Mouse (Mus musculus) midbrain, embryonic 16.5 days (tissue): ENCODE data around the gene Gm21671. TPM values are rescaled to one million over a fixed set of nuclear protein-coding genes. Genes with fewer than 3 reads are reported as not detected.
"Not testable (repeated sequence)": the region's sequence is repeated elsewhere in the genome, so short reads cannot be mapped to it uniquely, and the experiment has no call there.

ENCODE experiments used
- ATAC-seq: fragments of 200-750 bp; cut with Nextera tagmentation; 2 replicates; pipeline ENCODE4 v1.8.0; 2017; ENCODE audit warnings: moderate TSS enrichment
- H3K27ac ChIP-seq: fragments of 300-500 bp; sonication (generic); 2 replicates; pipeline ENCODE4 v1.5.1; 2014; ENCODE audit warnings: mild to moderate bottlenecking, low read length, mixed read lengths
- H3K27me3 ChIP-seq: fragments of 300-500 bp; sonication (generic); 2 replicates; pipeline ENCODE4 v1.6.1; 2014; ENCODE audit warnings: low read depth, low read length, mixed read lengths; ENCODE audit not compliant: control insufficient read depth, insufficient read depth
- H3K36me3 ChIP-seq: fragments of 300-500 bp; sonication (generic); 2 replicates; pipeline ENCODE4 v1.6.1; 2014; ENCODE audit warnings: mild to moderate bottlenecking, low read length, moderate library complexity, mixed read lengths; ENCODE audit not compliant: control insufficient read depth, insufficient read depth
- H3K4me1 ChIP-seq: fragments of 300-500 bp; sonication (generic); 2 replicates; pipeline ENCODE4 v1.6.1; 2014; ENCODE audit warnings: mild to moderate bottlenecking, low read length, mixed read lengths; ENCODE audit not compliant: control insufficient read depth, insufficient read depth
- H3K4me2 ChIP-seq: fragments of 300-500 bp; sonication (generic); 2 replicates; pipeline ENCODE4 v1.6.1; 2014; ENCODE audit warnings: mild to moderate bottlenecking, low read length, mixed read lengths
- H3K4me3 ChIP-seq: fragments of 300-500 bp; sonication (generic); 2 replicates; pipeline ENCODE4 v1.5.1; 2014; ENCODE audit warnings: low read depth, mild to moderate bottlenecking, low read length, moderate library complexity, mixed read lengths
- H3K9ac ChIP-seq: fragments of 300-500 bp; sonication (generic); 2 replicates; pipeline ENCODE4 v1.6.1; 2014; ENCODE audit warnings: low read depth, low read length, mixed read lengths
- H3K9me3 ChIP-seq: fragments of 300-500 bp; sonication (generic); replicated peaks from 2 replicates; pipeline ENCODE4 v1.6.1; 2014; ENCODE audit warnings: mild to moderate bottlenecking, low read length, mixed read lengths; ENCODE audit not compliant: control insufficient read depth, poor library complexity, severe bottlenecking
- WGBS: fragments of 180-500 bp; shearing (Covaris S2); extraction: QIAGEN DNeasy Blood & Tissue Kit; methylation state at CpG from one replicate; pipeline ENCODE4 v1.1.7; 2014; 5-methylcytosine and 5-hydroxymethylcytosine counted together
- polyA plus RNA-seq: library from polyadenylated mRNA; unstranded; fragments of >200 nt; fragmentation: Nextera tagmentation; extraction: Ambion mirVana; gene quantifications from 2 replicates; pipeline ENCODE4 v1.2.1, GENCODE M21; 2015

Gene Gm21671
- 0.25 and 0.27 TPM in 2 replicates for polyA plus RNA-seq

GRCm38 (mm10) chr5:25954317-25954716 lies at the start of gene Gm21671:
Gm21671 (minus strand) TSS chr5:25954417.
- H3K36me3 ChIP-seq, H3K4me2 ChIP-seq, H3K27ac ChIP-seq, H3K9ac ChIP-seq, H3K4me3 ChIP-seq, H3K27me3 ChIP-seq, H3K9me3 ChIP-seq, H3K4me1 ChIP-seq, ATAC-seq: not testable (repeated sequence)
- 67% methylated on average over 2 of the region's 2 CpGs for WGBS

GRCm38 (mm10) chr5:25988550-25988949 lies 34.3 kb upstream of the Gm21671 start, which contains the start of gene Gm21698:
Gm21698 (minus strand) TSS chr5:25988650.
- H3K27me3 ChIP-seq, H3K4me3 ChIP-seq, H3K27ac ChIP-seq, ATAC-seq, H3K36me3 ChIP-seq, H3K9me3 ChIP-seq, H3K4me1 ChIP-seq, H3K9ac ChIP-seq, H3K4me2 ChIP-seq: not testable (repeated sequence)
- WGBS = no CpG with 5 or more reads among the region's 3 CpGs

- WGBS = no CpG with 5 or more reads among the region's 2 CpGs
- not testable (repeated sequence) for H3K27ac ChIP-seq, H3K4me3 ChIP-seq, H3K4me1 ChIP-seq, H3K27me3 ChIP-seq, H3K4me2 ChIP-seq, ATAC-seq, H3K9me3 ChIP-seq, H3K36me3 ChIP-seq, H3K9ac ChIP-seq
Measured at GRCm38 (mm10) chr5:25972563-25972962, 18.3 kb upstream of the Gm21671 start, which contains the start of gene Gm21680. Gm21680 (minus strand) TSS chr5:25972663.

- Histone ChIP-seq H3K4me3 (peak overlapping the region; percentile 22), H3K4me2 (peak overlapping the region; percentile 45)
- ATAC-seq, H3K27ac ChIP-seq, H3K9me3 ChIP-seq, H3K9ac ChIP-seq, H3K4me1 ChIP-seq, H3K27me3 ChIP-seq, H3K36me3 ChIP-seq: not testable (repeated sequence)
- WGBS = 68% methylated on average over 16 of the region's 17 CpGs
Measured at GRCm38 (mm10) chr5:25957050-25957449, 2.8 kb upstream of the Gm21671 start.

- not testable (repeated sequence) for H3K36me3 ChIP-seq, H3K4me1 ChIP-seq, H3K27ac ChIP-seq, H3K27me3 ChIP-seq, H3K9me3 ChIP-seq, H3K9ac ChIP-seq
- WGBS = 35% methylated on average over 30 of the region's 32 CpGs
- Histone ChIP-seq H3K4me3 (peak overlapping the region; percentile 22), H3K4me2 (peak overlapping the region; percentile 45)
- peak; percentile 71 for ATAC-seq
Measured at GRCm38 (mm10) chr5:25956611-25957010, 2.4 kb upstream of the Gm21671 start.

GRCm38 (mm10) chr5:25945391-25945790 lies 8.8 kb downstream of the Gm21671 start:
- H3K36me3 ChIP-seq, H3K9me3 ChIP-seq, H3K27ac ChIP-seq, H3K4me1 ChIP-seq, H3K27me3 ChIP-seq, H3K4me3 ChIP-seq, H3K9ac ChIP-seq, ATAC-seq, H3K4me2 ChIP-seq: not testable (repeated sequence)
- 88% methylated on average over 2 of the region's 2 CpGs for WGBS

- not testable (repeated sequence) for H3K9me3 ChIP-seq, ATAC-seq
Measured at GRCm38 (mm10) chr5:25942281-25942680, 11.9 kb downstream of the Gm21671 start, which contains the start of gene Gm21663. Gm21663 (minus strand) TSS chr5:25942381.

More at GRCm38 (mm10) chr5:25942281-25942680, 11.9 kb downstream of the Gm21671 start, which contains the start of gene Gm21663:
- H3K27ac ChIP-seq, H3K4me1 ChIP-seq, H3K4me2 ChIP-seq, H3K9ac ChIP-seq, H3K27me3 ChIP-seq, H3K36me3 ChIP-seq, H3K4me3 ChIP-seq: not testable (repeated sequence)
- 58% methylated on average over 2 of the region's 2 CpGs for WGBS

Other genes starting within 250 kb of the Gm21671 start
- gene Xrcc2, start 248.6 kb downstream of the Gm21671 start, polyA plus RNA-seq = 4.4 and 4.5 TPM in 2 replicates
- gene Actr3b, start 194.4 kb downstream of the Gm21671 start, polyA plus RNA-seq = 37.9 and 44.5 TPM in 2 replicates
- 0.09 TPM in 1 of 2 replicates, not detected in the other for gene Gm21663, start 12.0 kb downstream of the Gm21671 start, polyA plus RNA-seq
- gene Gm21680, start 18.2 kb upstream of the Gm21671 start, polyA plus RNA-seq = 0.17 and 0.43 TPM in 2 replicates
- gene Gm21698, start 34.2 kb upstream of the Gm21671 start, polyA plus RNA-seq = 0.20 and 0.30 TPM in 2 replicates
- gene Gm1979, start 50.4 kb upstream of the Gm21671 start, polyA plus RNA-seq = 0.29 and 0.36 TPM in 2 replicates
- gene Gm5862, start 68.5 kb upstream of the Gm21671 start, polyA plus RNA-seq = 0.14 TPM in 1 of 2 replicates, not detected in the other
- 0.13 and 0.15 TPM in 2 replicates for gene Speer4a, start 85.1 kb upstream of the Gm21671 start, polyA plus RNA-seq
- gene Gm7347, start 104.2 kb upstream of the Gm21671 start, polyA plus RNA-seq = 0.12 and 0.21 TPM in 2 replicates
- gene Gm10471, start 134.9 kb upstream of the Gm21671 start, polyA plus RNA-seq = 0.09 and 0.11 TPM in 2 replicates
- 0.09 and 0.16 TPM in 2 replicates for gene 5031410I06Rik, start 150.9 kb upstream of the Gm21671 start, polyA plus RNA-seq
- gene Gm10220, start 167.0 kb upstream of the Gm21671 start, polyA plus RNA-seq = 0.14 and 0.22 TPM in 2 replicates